Mouse (Mus musculus) liver, postnatal 0 days (tissue): Measurements from ENCODE around the gene Rhox4c.
"Not testable (repeated sequence)": the region's sequence is repeated elsewhere in the genome, so short reads cannot be mapped to it uniquely, and the experiment has no call there.

Experiments used
- CTCF ChIP-seq: sonication (generic); IDR thresholded peaks from 2 replicates; pipeline ENCODE4 v1.5.1; 2016; ENCODE audit warnings: antibody characterized with exemption, low read depth
- EP300 ChIP-seq: IDR thresholded peaks from 2 replicates; pipeline ENCODE4 v1.6.1; 2016; ENCODE audit warnings: antibody characterized with exemption, low read depth, mild to moderate bottlenecking

DNA sequence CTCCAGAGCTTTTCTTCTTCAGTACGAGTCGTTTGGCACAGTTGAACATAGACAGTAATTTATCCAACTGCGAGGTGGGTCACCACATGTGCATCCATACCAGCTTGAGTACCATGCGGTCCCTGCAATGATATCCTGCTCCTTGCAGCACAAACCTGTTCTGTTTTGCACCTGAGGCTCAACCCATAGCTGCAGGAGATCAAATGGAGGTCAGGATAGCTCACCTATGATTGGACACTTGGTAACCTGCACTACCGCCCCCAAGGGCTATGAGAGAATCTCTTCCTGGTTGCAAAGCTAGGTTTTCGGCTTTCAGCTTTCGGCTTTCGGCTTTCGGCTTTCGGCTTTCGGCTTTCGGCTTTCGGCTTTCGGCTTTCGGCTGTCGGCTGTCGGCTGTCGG lies 33.9 kb downstream of the Rhox4c start, which contains the start of gene Rhox4d:
- TF ChIP-seq CTCF, EP300: not testable (repeated sequence)
